Mouse (Mus musculus): Measurements from ENCODE around the gene Ssbp3.

Gene Ssbp3

GRCm38 (mm10) chr4:106987725-106988364 lies 77.3 kb downstream of the Ssbp3 start:
- DNase-seq: peak; percentile 82 to 89

- no peak for DNase-seq
Measured at GRCm38 (mm10) chr4:106988886-106989225, 78.4 kb downstream of the Ssbp3 start.

- no peak for DNase-seq
Measured at GRCm38 (mm10) chr4:106989226-106989983, 78.9 kb downstream of the Ssbp3 start.

- DNase-seq: no peak
Measured at GRCm38 (mm10) chr4:106993053-106993452, 82.6 kb downstream of the Ssbp3 start.

- DNase-seq: no peak
Measured at GRCm38 (mm10) chr4:106994252-106994651, 83.8 kb downstream of the Ssbp3 start.

GRCm38 (mm10) chr4:106995069-106995468 lies 84.6 kb downstream of the Ssbp3 start:
- no peak for DNase-seq

- no peak for DNase-seq
Measured at GRCm38 (mm10) chr4:106995513-106995912, 85.0 kb downstream of the Ssbp3 start.

DNA sequence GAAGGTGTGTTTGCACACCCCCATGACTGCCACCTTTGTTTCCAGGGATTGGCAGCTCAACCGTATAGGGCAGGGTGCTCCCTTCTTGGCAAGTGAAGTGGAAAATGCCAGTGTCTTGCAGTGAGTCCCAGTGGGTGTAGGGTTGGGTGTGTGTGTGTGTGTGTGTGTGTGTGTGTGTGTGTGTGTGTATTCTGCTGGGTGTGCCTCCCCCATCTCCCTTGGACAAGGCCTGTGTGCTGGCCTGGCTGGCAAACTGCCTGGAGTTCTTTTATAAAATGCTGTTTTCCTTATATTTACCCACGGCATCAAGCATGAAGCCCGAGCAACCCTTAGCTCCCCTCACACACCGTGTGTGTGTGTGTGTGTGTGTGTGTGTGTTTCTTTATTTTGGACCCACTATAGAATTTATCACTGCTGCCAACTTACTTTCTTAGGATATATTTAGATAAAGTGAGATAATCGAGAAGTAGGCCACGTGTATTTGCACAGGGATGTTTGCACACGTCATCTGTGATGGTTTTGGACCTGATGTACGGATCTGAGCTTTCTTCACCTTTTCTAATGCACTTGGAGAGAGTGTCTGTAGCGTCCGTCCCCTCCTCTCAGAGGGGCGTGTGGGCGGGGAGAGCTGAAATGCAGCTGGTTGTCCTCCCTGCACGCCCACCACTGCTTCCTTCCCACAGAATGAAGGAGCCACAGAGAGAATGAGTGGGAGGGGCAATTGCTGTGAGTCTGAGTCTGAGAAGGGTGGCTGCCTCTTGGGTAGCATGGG lies 86.0 kb downstream of the Ssbp3 start:
- DNase-seq: peak; percentile 39 to 66

- no peak for DNase-seq
Measured at GRCm38 (mm10) chr4:107001259-107001810, 90.8 kb downstream of the Ssbp3 start.

GRCm38 (mm10) chr4:107001916-107002488 lies 91.5 kb downstream of the Ssbp3 start:
- DNase-seq: no peak

DNA sequence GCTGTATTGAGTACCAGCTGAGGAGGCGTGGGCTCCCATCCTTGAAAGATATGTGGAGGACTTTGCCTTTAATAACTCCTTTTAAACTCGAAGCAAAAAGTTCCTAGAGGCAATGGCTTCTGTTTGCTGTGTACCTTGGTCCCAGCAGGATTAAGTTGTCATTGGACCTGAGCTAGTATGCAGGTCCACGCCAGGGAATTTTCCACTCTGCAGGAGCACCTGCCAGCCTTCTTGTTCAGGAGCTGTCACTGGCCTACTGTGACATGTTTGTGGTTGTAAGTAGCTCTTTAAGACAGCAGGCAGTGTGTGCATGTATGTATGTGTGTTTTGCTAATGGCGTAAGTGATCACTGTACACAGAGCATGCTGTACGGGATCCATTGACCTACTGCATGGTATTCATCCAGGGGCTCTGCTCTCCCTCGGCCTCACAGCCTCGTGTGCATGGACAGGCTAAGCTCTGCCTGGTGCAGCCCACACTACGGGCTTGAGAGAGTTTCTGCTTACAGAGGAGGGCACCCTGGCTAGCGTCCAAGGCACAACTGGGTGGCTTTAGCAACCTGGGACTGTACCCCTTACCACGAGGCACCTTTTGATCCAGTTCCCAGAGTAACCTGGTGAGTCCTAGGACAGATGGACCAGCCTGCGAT lies 92.1 kb downstream of the Ssbp3 start:
- DNase-seq: no peak

- no peak for DNase-seq
Measured at GRCm38 (mm10) chr4:107003199-107003598, 92.7 kb downstream of the Ssbp3 start.

- DNase-seq: no peak
Measured at GRCm38 (mm10) chr4:107003786-107004185, 93.3 kb downstream of the Ssbp3 start.

- DNase-seq: no peak
Measured at GRCm38 (mm10) chr4:107004346-107004745, 93.8 kb downstream of the Ssbp3 start.

- DNase-seq: no peak
Measured at GRCm38 (mm10) chr4:107005166-107005565, 94.7 kb downstream of the Ssbp3 start.

- DNase-seq: peak; percentile 30 to 37
Measured at GRCm38 (mm10) chr4:107006229-107006628, 95.7 kb downstream of the Ssbp3 start.

GRCm38 (mm10) chr4:107006807-107007206 lies 96.3 kb downstream of the Ssbp3 start:
- DNase-seq: no peak

DNA sequence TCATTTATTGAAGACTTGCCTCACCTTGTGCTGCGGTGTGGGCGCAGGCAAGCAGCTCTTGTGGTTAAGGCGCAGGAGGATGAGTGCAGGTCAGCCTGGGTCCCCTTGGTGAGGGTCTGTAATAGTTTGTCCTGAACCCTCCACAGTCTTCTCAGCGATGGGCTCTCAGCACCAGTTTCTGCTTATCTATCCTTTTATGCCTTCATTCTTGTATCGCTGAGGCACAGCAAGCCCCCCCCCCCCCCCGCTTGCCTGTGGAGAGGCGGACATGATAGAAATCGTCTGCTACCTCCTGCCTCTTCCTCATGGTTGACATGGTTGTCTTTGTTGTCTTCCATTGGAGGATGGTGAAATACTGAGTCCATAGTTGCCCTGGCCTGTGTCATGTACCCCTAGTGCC lies 96.9 kb downstream of the Ssbp3 start:
- no peak for DNase-seq

DNA sequence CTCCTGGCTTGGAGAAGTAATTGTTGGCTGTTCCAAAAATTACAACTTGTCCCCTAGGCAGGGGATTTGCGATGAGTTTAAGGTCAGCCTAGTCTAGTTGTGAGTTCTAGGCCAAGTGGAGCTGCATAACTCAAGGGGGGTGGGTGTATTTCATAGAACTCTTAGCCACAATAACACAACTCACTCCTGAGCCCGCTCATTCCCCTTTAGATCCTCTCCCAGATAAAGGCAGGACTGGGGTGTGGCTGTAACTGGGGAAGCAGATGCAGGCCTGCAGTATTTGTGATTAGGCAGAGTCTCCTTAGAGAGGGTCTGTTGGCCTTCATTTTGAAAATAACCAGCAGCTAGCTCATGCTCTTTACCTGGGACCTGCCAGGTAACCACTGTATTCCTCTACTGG lies 97.7 kb downstream of the Ssbp3 start:
- no peak for DNase-seq

- no peak for DNase-seq
Measured at GRCm38 (mm10) chr4:107009548-107009947, 99.0 kb downstream of the Ssbp3 start.

GRCm38 (mm10) chr4:107011325-107012004 lies 101.0 kb downstream of the Ssbp3 start:
- no peak for DNase-seq

GRCm38 (mm10) chr4:107012005-107012478 lies 101.5 kb downstream of the Ssbp3 start:
- peak; percentile 25 to 62 for DNase-seq
